Mouse (Mus musculus): ENCODE measurements around the gene Vmn1r180. TPM values are rescaled to one million over a fixed set of nuclear protein-coding genes. Genes with fewer than 3 reads are reported as not detected.
"Not testable (repeated sequence)": the region's sequence is repeated elsewhere in the genome, so short reads cannot be mapped to it uniquely, and the experiment has no call there.

Gene Vmn1r180
- polyA plus RNA-seq (2012; rRNA removed): not detected in 2 replicates

- DNase-seq (ENCODE audit: low read depth): no peak
- no peak for TF ChIP-seq POLR2A (IDR thresholded peaks at IDR 0.05; ENCODE audit: borderline replicate concordance, extremely low read depth, insufficient read depth, insufficient read length, poor library complexity, severe bottlenecking)
- TF ChIP-seq CTCF (IDR thresholded peaks at IDR 0.05; ENCODE audit: borderline replicate concordance, extremely low read depth, insufficient read depth, insufficient read length): no peak
Observed at GRCm38 (mm10) chr7:23950332-23950731, at the start of gene Vmn1r180. Gene Vmn1r180 (plus strand): TSS chr7:23950632.

DNA sequence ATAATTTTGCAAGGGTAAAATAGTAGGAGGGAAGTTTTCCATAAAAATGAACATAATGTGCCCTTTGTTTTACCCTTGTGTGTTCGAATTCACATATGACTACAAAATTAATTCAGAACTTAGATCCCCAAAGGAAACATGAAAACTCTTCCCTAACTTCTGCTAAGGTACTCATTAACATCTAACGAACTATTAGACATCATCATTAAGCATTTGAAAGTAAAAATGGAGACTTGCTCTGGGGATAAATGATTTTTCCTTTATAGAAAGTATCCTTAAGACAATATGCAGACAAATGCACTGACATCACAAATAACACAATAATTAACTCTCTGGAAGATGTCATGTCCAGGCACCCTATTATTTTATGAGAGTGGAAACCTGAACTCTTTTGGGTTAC, 23.8 kb upstream of the Vmn1r180 start, which contains the start of gene Vmn1r179:
TSS of gene Vmn1r179 (plus strand) at position 301 of the 400 bp plus-strand sequence.
- no peak for DNase-seq (ENCODE audit: low read depth)
- TF ChIP-seq CTCF (IDR thresholded peaks at IDR 0.05; ENCODE audit: borderline replicate concordance, extremely low read depth, insufficient read depth, insufficient read length): no peak
- TF ChIP-seq POLR2A (IDR thresholded peaks at IDR 0.05; ENCODE audit: borderline replicate concordance, extremely low read depth, insufficient read depth, insufficient read length, poor library complexity, severe bottlenecking): no peak

DNA sequence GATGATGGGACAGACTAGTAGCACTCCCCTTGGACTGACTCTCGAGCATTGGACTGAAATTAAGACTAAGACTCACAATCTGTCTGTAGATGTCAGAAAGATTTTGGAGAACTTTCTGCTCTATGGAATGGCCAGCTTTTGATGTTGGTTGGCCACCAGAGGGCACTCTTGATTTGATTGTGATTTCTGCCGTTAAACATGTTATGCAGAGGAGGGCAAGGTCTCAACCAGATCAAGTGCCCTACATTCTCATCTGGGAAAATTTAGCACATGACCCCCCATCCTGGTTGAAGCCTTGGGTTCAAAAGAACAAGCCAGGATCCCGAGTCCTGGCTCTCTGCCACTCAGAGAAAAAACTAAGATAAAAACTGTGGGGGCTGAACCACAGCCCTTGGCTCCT, 17.6 kb downstream of the Vmn1r180 start:
- DNase-seq (ENCODE audit: low read depth): not testable (repeated sequence)

GRCm38 (mm10) chr7:23974315-23974714, 23.9 kb downstream of the Vmn1r180 start, which contains the start of gene Vmn1r181:
Gene Vmn1r181 (plus strand): TSS chr7:23974615.
- not testable (repeated sequence) for DNase-seq (ENCODE audit: low read depth)

DNA sequence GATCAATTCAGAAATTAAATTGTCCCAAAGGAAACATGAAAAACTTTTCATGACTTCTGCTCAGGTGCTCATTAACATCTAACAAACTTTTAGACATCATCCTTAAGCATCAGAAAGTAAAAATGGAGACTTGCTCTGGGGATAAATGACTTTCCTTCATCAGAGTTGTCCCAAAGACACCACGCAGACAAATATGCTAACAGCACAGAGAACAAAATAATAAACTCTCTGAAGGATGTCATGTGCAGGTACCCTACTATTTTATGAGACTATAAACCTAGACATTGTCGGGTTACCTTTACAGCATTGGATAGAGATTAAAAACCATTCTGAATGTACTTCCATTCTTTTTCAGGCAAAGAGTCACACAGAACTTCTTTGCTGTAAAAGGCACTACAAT, 51.0 kb downstream of the Vmn1r180 start, which contains the start of gene V1rd19:
TSS of gene V1rd19 (plus strand) at position 301 of the 400 bp plus-strand sequence.
- no peak for DNase-seq (ENCODE audit: low read depth)
- no peak for TF ChIP-seq CTCF (IDR thresholded peaks at IDR 0.05; ENCODE audit: borderline replicate concordance, extremely low read depth, insufficient read depth, insufficient read length)
- TF ChIP-seq POLR2A (IDR thresholded peaks at IDR 0.05; ENCODE audit: borderline replicate concordance, extremely low read depth, insufficient read depth, insufficient read length, poor library complexity, severe bottlenecking): no peak

Other genes with a start within 250 kb of the Vmn1r180 start
- gene Vmn1r173, start 249.9 kb upstream of the Vmn1r180 start, polyA plus RNA-seq (2012; rRNA removed): not detected in 2 replicates
- gene Vmn1r174, start 198.4 kb upstream of the Vmn1r180 start, polyA plus RNA-seq (2012; rRNA removed): not detected in 2 replicates
- gene Vmn1r175, start 140.0 kb upstream of the Vmn1r180 start, polyA plus RNA-seq (2012; rRNA removed): not detected in 2 replicates
- not detected in 2 replicates for gene Vmn1r176, start 113.3 kb upstream of the Vmn1r180 start, polyA plus RNA-seq (2012; rRNA removed)
- not detected in 2 replicates for gene Vmn1r177, start 84.2 kb upstream of the Vmn1r180 start, polyA plus RNA-seq (2012; rRNA removed)
- not detected in 2 replicates for gene Vmn1r178, start 58.6 kb upstream of the Vmn1r180 start, polyA plus RNA-seq (2012; rRNA removed)
- gene Vmn1r179, start 23.7 kb upstream of the Vmn1r180 start, polyA plus RNA-seq (2012; rRNA removed): not detected in 2 replicates
- not detected in 2 replicates for gene Vmn1r181, start 24.0 kb downstream of the Vmn1r180 start, polyA plus RNA-seq (2012; rRNA removed)
- gene V1rd19, start 51.1 kb downstream of the Vmn1r180 start, polyA plus RNA-seq (2012; rRNA removed): not detected in 2 replicates
- gene Vmn1r183, start 102.6 kb downstream of the Vmn1r180 start, polyA plus RNA-seq (2012; rRNA removed): not detected in 2 replicates
- 35.8 and 39.9 TPM in 2 replicates for gene Zfp180, start 131.3 kb downstream of the Vmn1r180 start, polyA plus RNA-seq (2012; rRNA removed)
- gene Zfp112, start 161.7 kb downstream of the Vmn1r180 start, polyA plus RNA-seq (2012; rRNA removed): 5.7 and 6.0 TPM in 2 replicates
- gene Zfp235, start 183.5 kb downstream of the Vmn1r180 start, polyA plus RNA-seq (2012; rRNA removed): 16.3 and 18.2 TPM in 2 replicates
- gene Zfp114, start 224.4 kb downstream of the Vmn1r180 start, polyA plus RNA-seq (2012; rRNA removed): 2.1 and 2.5 TPM in 2 replicates